Mouse (Mus musculus) macrophage (primary cell): ENCODE results near the gene Sept9. TPM values are rescaled to one million over a fixed set of nuclear protein-coding genes. Genes with fewer than 3 reads are reported as not detected.
A peak's percentile ranks its signal among the peaks of the same experiment; 100 is the strongest.

Source experiments
- H3K27ac ChIP-seq: fragments of 350-480 bp; formaldehyde crosslinking; 2 replicates; pipeline ENCODE4 v1.9.0; 2021
- H3K36me3 ChIP-seq: fragments of 350-480 bp; formaldehyde crosslinking; 2 replicates; pipeline ENCODE4 v1.9.0; 2021; ENCODE audit errors: inconsistent target
- H3K4me3 ChIP-seq: fragments of 350-480 bp; formaldehyde crosslinking; 2 replicates; pipeline ENCODE4 v1.9.0; 2021; ENCODE audit errors: inconsistent target
- H3K79me2 ChIP-seq: fragments of 350-480 bp; formaldehyde crosslinking; 2 replicates; pipeline ENCODE4 v1.9.0; 2021; ENCODE audit errors: inconsistent target
- WGBS: methylation state at CpG from one replicate; pipeline ENCODE4 v1.1.7; 2026; ENCODE audit warnings: inconsistent platforms; ENCODE audit not compliant: missing documents; 5-methylcytosine and 5-hydroxymethylcytosine counted together
- polyA plus RNA-seq: library from polyadenylated mRNA; stranded (reverse); fragments of 250-400 nt; gene quantifications from 3 replicates; pipeline ENCODE4 v1.2.4, GENCODE M21; 2018; ENCODE audit warnings: inconsistent platforms

The Sept9 gene
- polyA plus RNA-seq, 1 experiment from 2014 or later, result 173 TPM

DNA sequence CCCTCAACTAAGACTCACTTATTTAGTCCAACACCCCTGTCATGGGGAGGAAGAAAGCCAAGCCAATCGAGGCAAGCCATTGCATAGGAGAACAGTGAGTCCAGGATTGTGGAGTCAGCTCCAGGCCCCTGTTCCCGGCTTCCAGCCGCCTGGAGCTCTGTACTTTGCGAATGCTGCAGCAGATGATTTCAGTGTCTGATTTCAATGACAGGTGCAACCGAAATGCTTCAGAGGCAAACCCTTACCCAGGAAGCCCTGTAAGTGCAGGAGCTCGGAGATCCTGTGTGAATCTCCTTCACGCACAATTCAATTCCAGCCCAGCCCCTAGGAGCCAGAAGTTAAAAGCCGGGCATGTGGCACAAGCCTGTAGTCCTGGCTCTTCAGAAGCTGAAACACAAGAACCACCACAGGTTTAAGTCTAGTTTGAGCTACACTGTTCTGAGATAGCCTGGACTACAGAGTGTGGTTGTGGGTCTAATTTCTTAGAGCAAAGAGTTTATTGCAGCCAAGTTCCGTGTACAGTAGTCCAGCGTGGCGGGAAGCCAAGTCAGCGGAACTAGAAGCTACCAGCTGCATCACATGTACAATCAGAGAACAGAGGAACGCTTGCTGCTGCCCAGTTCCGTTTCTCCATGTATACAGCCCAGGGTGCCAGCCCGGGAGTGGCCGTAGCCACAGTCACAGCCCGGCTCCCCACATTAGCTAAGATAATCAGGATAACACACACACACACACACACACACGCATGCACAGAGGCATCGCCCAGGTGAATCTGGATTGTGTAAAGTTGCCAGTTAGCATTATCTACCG lies 31.0 kb upstream of the Sept9 start:
- Histone ChIP-seq H3K36me3 (no peaks in the 10 kb centered on the region), H3K4me3 (no peak overlapping the region), H3K79me2 (no peaks in the 10 kb centered on the region), H3K27ac (no peak overlapping the region)
- 80% methylated on average over 18 of the region's 20 CpGs for WGBS

GRCm38 (mm10) chr11:117169088-117169635 lies 30.3 kb upstream of the Sept9 start:
- 92% methylated on average over 10 of the region's 11 CpGs for WGBS
- H3K4me3 ChIP-seq, result no peak overlapping the region
- no peaks in the 10 kb centered on the region for H3K79me2 ChIP-seq
- H3K36me3 ChIP-seq, result no peaks in the 10 kb centered on the region
- H3K27ac ChIP-seq, result no peak overlapping the region

DNA sequence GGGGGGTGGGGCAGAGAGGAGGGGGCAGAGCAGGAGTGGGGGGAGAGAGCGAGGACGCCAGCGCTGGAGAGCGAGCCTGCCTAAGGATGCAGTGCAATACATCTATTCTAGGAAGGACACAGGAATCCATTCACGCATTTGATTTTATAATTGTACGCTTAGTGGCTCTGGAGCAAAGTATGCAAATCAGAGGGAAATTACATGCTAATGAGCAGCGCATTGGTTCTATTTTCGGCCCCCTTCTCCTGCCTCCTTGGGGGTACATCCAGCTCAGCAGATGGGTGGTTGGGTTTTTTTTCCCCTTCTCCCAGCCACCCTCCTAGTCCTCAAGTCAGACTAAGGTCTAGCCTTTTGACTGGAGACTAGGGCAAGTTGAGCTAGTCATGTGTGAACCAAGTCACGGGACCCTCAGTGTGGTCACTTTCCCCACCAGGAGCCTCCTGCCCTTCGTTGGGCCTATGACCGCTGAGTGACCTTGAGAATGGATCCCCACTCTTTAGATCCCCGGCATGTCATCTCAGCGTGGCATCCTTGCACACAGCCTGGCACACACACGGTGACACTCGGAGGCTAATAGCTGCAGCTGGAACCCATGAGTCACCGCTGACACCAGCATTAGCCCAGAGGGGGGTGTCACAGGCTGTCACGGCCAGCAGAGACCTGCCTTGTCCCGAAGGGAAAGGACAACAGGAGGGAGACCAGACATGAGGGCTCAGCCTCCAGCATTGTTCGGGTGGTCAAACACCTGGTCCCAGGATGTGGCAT lies 29.5 kb upstream of the Sept9 start:
- Histone ChIP-seq H3K36me3 (no peaks in the 10 kb centered on the region), H3K4me3 (no peak overlapping the region), H3K27ac (no peak overlapping the region), H3K79me2 (no peaks in the 10 kb centered on the region)
- WGBS, result 98% methylated on average over 15 of the region's 19 CpGs

- H3K27ac ChIP-seq, result peak overlapping the region; percentile 57
- WGBS, result 56% methylated on average over 18 of the region's 18 CpGs
Measured at GRCm38 (mm10) chr11:117174098-117174892, 25.2 kb upstream of the Sept9 start.

GRCm38 (mm10) chr11:117174924-117175323 lies 24.5 kb upstream of the Sept9 start:
- Histone ChIP-seq H3K79me2 (no peaks in the 10 kb centered on the region), H3K27ac (peak overlapping the region; percentile 57), H3K36me3 (no peaks in the 10 kb centered on the region), H3K4me3 (peak overlapping the region; percentile 20; the same call in 1 of the 2 replicates)
- WGBS, result 11% methylated on average over 15 of the region's 15 CpGs

More at GRCm38 (mm10) chr11:117174098-117174892, 25.2 kb upstream of the Sept9 start:
- H3K36me3 ChIP-seq, result no peaks in the 10 kb centered on the region
- no peaks in the 10 kb centered on the region for H3K79me2 ChIP-seq
- peak overlapping the region; percentile 20; the same call in 1 of the 2 replicates for H3K4me3 ChIP-seq

DNA sequence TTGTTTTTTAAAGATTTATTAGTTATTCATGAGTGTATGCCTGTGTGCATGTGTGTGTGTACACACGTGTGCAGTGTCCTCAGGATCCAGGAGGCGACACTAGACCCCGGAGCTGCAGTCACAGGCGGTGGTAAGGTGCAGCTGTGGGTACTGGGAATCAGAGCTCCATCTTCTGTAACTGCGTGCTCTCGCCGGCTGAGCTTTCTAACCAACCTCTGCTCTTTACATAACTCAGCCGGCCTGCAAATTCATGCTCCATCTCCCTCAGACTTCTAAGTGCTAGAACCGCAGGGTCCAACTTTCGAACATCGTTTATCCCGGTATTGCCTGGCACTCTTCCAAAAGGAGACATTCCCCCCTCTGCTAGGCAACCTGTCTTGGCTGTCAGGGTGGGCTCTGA lies 24.0 kb upstream of the Sept9 start:
- Histone ChIP-seq H3K27ac (peak overlapping the region; percentile 57), H3K4me3 (peak overlapping the region; percentile 20; the same call in 1 of the 2 replicates), H3K36me3 (no peaks in the 10 kb centered on the region), H3K79me2 (no peaks in the 10 kb centered on the region)
- 84% methylated on average over 12 of the region's 12 CpGs for WGBS

DNA sequence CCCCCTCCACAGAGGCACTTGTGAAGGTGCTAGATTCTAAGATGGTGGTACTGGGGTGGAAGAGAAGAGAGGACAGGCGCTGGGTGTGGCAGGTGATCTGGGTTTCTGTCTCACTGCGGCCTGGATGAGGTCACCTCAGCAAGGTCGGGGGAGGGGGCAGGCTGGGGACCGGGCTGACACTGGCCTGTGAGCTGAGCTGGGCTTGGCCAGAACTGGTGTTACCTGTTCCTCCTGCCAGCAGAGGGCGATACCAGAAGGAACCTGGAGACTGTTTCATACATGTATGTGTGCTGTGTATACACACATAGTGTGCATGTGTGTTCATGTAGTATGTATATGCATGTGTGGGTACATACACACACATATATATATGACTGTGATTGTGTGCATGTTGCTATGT lies 23.2 kb upstream of the Sept9 start:
- Histone ChIP-seq H3K27ac (no peak overlapping the region), H3K4me3 (no peak overlapping the region), H3K79me2 (no peaks in the 10 kb centered on the region), H3K36me3 (no peaks in the 10 kb centered on the region)
- 60% methylated on average over 5 of the region's 5 CpGs for WGBS

DNA sequence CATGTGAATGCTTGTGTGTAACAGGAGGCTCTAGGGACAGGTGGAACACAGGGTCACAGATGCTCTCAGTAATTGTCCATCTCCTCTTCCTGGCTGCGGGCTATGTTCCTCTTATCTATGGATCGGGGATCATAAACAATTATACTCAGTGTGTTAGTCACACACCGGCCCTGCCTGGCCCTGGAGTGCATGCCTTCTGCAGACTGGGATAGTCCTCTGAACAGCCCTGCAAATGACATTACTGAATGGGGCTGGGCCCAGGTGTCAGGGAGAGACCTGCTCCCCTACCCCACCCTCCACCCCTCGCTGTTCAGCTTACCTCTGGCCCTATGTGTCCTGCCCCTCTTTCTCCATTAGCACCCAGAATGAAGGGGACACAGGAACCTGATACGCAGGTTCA lies 22.6 kb upstream of the Sept9 start:
- Histone ChIP-seq H3K4me3 (no peak overlapping the region), H3K79me2 (no peaks in the 10 kb centered on the region), H3K36me3 (no peaks in the 10 kb centered on the region), H3K27ac (no peak overlapping the region)
- WGBS, result 75% methylated on average over 5 of the region's 5 CpGs

DNA sequence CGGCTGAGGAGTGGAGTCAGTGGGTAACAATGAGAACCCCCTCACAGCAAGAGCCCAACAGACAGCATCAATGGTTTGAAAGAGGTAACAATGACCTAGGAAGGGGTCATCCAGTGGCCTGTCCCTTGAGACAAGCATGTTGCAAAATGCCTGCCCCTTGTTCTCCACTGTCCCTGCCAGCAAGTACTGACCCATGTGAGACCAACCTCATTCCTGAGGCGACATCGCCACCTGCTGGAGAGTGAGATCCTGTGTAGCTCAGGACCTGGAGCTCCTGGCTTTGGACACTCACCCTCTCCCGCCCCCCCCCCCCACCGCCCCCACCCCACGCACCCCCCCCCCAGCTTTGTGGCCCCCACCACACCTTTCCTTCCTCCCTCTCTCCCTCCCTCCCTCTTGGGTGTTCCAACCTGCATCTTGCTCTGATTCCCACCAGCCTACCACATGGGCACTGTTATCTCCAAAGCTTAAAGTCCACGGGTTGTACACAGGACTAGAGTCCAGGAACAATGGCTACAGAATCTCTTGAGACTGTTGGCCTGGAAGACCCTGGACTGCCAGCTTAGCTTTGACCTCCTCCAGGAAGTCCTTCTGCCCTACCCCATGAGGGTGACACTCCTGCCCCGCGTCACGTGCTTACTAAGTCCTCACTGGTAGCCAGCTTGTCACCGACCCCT lies 22.0 kb upstream of the Sept9 start:
- Histone ChIP-seq H3K79me2 (no peaks in the 10 kb centered on the region), H3K27ac (no peak overlapping the region), H3K4me3 (no peak overlapping the region), H3K36me3 (no peaks in the 10 kb centered on the region)
- 57% methylated on average over 8 of the region's 11 CpGs for WGBS

DNA sequence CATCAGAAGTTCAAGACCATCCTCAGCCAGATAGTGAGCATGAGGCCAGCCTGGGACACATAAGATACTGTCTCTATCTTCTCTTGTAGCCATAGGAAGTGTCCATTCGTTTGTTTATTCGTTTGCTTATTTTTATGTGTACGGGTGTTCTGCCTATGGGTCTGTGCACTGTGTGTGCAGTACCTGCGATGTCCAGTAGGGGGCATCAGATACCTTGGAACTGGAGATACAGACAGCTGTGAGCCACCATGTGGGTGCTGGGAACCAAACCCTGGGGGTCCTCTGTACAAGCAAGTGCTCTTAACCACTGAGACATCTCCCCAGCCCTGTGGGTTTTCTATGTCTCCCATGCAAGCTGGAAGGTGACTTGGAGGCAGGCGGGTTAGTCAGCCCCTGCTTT lies 19.6 kb upstream of the Sept9 start:
- WGBS, result 89% methylated on average over 5 of the region's 5 CpGs
- no peak overlapping the region for H3K4me3 ChIP-seq

GRCm38 (mm10) chr11:117182808-117183207 lies 16.7 kb upstream of the Sept9 start:
- no peak overlapping the region for H3K4me3 ChIP-seq
- no peaks in the 10 kb centered on the region for H3K36me3 ChIP-seq
- H3K79me2 ChIP-seq, result no peaks in the 10 kb centered on the region
- 89% methylated on average over 3 of the region's 3 CpGs for WGBS
- H3K27ac ChIP-seq, result no peak overlapping the region

More for the DNA sequence above, 19.6 kb upstream of the Sept9 start:
- H3K27ac ChIP-seq, result no peak overlapping the region
- H3K79me2 ChIP-seq, result no peaks in the 10 kb centered on the region
- no peaks in the 10 kb centered on the region for H3K36me3 ChIP-seq

- Histone ChIP-seq H3K27ac (no peak overlapping the region), H3K4me3 (no peak overlapping the region), H3K36me3 (no peaks in the 10 kb centered on the region), H3K79me2 (no peaks in the 10 kb centered on the region)
- WGBS, result 100% methylated on average over 2 of the region's 3 CpGs
Measured at GRCm38 (mm10) chr11:117183299-117183698, 16.2 kb upstream of the Sept9 start.

DNA sequence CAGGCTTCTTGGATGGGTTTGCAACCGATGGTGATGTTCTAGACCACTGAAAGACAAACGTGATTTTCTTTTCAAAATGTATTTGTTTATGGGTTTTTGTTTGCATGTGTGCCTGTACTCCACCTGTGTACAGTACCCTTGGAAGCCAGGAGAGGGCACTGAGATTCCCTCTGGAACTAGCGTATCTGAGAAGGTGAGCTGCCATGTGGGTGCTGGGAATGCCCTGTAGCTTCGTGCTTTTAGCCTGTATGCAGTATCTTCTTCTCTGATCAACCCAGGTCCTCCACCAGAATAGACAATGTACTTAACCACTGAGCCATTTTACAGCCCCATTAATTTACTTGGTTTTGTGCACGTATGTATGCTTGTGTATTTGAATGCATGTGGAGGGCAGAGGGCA lies 15.6 kb upstream of the Sept9 start:
- Histone ChIP-seq H3K79me2 (no peaks in the 10 kb centered on the region), H3K4me3 (no peak overlapping the region), H3K36me3 (no peaks in the 10 kb centered on the region), H3K27ac (no peak overlapping the region)
- 91% methylated on average over 5 of the region's 5 CpGs for WGBS
